Mouse (Mus musculus) E14TG2a.4 (cell line): ENCODE results near the gene Odf3b.

Experiments used
- CTCF ChIP-seq: conservative IDR thresholded peaks from 2 replicates; pipeline ENCODE4 v1.5.1; 2014; ENCODE audit warnings: low read length
- NANOG ChIP-seq: IDR thresholded peaks from 2 replicates; pipeline ENCODE4 v1.6.1; 2014; ENCODE audit warnings: borderline replicate concordance, low read length, mixed read lengths
- POU5F1 ChIP-seq: IDR thresholded peaks from 2 replicates; pipeline ENCODE4 v1.6.1; 2014; ENCODE audit warnings: low read length, borderline replicate concordance

DNA sequence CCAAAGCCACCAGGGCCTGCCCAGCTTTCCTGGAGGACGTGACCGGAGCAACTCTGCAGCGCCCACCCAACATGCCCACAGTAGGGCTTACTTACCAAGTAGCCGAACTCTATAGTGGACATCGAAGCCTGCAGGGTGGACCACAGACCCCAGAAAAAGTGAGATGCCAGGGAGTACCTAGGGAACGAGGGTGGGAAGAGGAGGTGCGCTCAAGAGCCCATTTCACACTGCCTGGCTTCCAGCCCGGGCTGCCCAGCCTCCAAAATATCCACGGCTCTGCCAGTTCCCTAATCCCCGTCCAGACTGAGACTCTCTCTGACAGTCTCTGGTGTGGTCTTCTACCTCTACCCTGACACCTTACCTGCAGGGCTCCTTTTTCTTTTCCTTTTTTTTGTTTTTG, 47.6 kb upstream of the Odf3b start:
- TF ChIP-seq CTCF (no peak), NANOG (no peak), POU5F1 (no peak)
